Mouse (Mus musculus): ENCODE data around the gene Afap1l2. TPM values are rescaled to one million over a fixed set of nuclear protein-coding genes. Genes with fewer than 3 reads are reported as not detected.

Gene Afap1l2
- total and polyA plus RNA-seq, 2 experiments, result 0.55 to 0.77 TPM

DNA sequence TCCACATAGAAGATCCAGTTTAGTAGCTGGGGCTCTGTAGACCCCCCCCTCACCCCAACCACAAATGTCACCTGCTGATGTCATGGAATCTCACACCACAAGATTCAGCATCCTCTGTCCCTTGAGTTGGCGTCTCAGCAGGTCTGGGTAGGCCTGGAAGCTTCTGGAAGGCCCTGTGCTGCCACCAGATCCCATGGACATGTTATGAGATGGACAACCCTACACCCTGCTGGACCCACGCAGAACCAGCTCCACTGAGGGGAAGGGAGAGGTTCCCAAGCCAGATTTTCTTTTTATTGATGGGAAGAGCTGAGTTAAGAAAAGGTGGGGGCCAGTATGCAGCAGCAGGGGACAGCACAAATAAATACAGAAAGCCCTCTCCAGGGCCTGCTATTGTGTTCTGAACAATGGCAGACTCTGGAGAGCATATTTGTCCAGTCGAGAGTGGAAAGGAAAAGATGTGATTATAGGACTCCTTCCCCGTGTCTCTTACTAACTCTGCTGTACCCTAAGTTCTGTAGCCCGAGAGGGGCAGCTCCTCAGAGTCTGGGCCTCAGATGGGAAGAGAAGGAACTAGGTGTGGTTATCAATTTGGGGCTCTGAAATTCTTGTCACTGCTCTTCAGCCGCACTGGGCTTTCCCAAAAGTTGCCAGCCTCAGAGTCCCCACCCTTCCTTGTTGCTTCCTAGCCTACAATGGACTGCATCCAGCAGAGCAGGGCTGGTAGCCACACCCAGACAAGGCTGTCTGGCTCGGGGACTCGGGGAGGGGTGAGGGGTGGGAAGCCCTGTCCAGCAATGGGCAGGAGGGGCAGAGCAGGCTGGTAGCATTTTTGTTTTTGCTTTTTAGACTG is 20.5 kb upstream of the Afap1l2 start:
- Histone ChIP-seq H3K9ac (ENCODE audit: low read depth, low read length) (no peak overlapping the region), H3K79me2 (ENCODE audit: control insufficient read depth, insufficient read depth, low read length) (no peaks in the 10 kb centered on the region), H3K27ac (replicated peaks; ENCODE audit: insufficient read depth, low read depth, low read length) (no peak overlapping the region), H3K4me1 (ENCODE audit: control insufficient read depth, insufficient read depth, low read length) (no peaks in the 10 kb centered on the region), H3K27me3 (ENCODE audit: control insufficient read depth, insufficient read depth, low read length) (no peaks in the 10 kb centered on the region), H3K4me3 (ENCODE audit: insufficient read depth, low read depth, low read length) (no peak overlapping the region), H3K36me3 (ENCODE audit: control insufficient read depth, insufficient read depth, low read length) (no peaks in the 10 kb centered on the region)
- 60% methylated on average over 8 of the region's 8 CpGs for WGBS
- TF ChIP-seq CTCF (IDR thresholded peaks at IDR 0.05; ENCODE audit: low read depth, low read length), result no peak
- TF ChIP-seq POLR2A (IDR thresholded peaks at IDR 0.05; ENCODE audit: extremely low read depth, insufficient read depth, low read length), result no peak
- no peak for DNase-seq (ENCODE audit: extremely low read depth, low read depth, low spot score)

DNA sequence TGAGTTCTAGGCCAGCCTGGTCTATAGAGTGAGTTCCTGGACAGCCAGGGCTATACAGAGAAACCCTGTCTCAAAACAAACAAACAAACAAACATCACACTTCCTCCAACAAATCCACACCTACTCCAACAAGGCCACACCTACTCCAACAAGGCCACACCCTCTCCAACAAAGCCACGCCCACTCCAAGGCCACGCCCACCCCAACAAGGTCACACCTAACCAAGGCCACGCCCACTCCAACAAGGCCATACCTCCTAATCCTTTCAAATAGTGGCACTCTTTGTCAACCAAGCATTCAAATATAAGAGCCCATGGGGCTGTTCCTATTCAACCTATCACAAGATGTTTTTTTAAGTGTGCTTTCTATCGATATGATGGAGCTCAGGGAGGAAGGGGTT is 18.5 kb upstream of the Afap1l2 start:
- H3K79me2 ChIP-seq (ENCODE audit: control insufficient read depth, insufficient read depth, low read length), result no peaks in the 10 kb centered on the region
- WGBS, result 68% methylated on average over 4 of the region's 4 CpGs
- no peaks in the 10 kb centered on the region for H3K4me1 ChIP-seq (ENCODE audit: control insufficient read depth, insufficient read depth, low read length)
- no peak overlapping the region for H3K27ac ChIP-seq (replicated peaks; ENCODE audit: insufficient read depth, low read depth, low read length)
- H3K27me3 ChIP-seq (ENCODE audit: control insufficient read depth, insufficient read depth, low read length), result no peaks in the 10 kb centered on the region
- no peak overlapping the region for H3K4me3 ChIP-seq (ENCODE audit: insufficient read depth, low read depth, low read length)
- no peak overlapping the region for H3K9ac ChIP-seq (ENCODE audit: low read depth, low read length)
- no peak for DNase-seq (ENCODE audit: extremely low read depth, low read depth, low spot score)
- H3K36me3 ChIP-seq (ENCODE audit: control insufficient read depth, insufficient read depth, low read length), result no peaks in the 10 kb centered on the region
- TF ChIP-seq CTCF (IDR thresholded peaks at IDR 0.05; ENCODE audit: low read depth, low read length) (no peak), POLR2A (IDR thresholded peaks at IDR 0.05; ENCODE audit: extremely low read depth, insufficient read depth, low read length) (no peak)

DNA sequence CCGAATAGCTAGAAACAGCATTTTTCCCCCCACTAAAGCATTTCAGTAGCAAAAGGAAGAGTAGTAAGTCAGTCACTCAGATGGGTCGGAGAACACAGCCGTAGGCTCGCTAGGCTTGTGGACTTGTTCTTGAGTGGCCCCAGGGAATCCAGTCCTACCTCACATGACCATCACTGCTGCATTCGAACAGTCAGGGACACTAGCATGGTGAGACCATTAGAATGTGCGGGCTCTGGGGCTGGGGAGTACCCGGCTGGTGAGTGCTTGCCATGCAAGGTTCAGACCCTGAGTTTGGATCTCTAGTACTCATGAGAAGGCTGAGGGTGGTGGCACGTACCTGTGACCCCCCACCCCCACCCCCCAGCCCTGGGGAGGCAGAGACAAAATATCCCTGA is 9.8 kb upstream of the Afap1l2 start:
- H3K4me1 ChIP-seq (ENCODE audit: control insufficient read depth, insufficient read depth, low read length), result no peaks in the 10 kb centered on the region
- H3K79me2 ChIP-seq (ENCODE audit: control insufficient read depth, insufficient read depth, low read length), result no peaks in the 10 kb centered on the region
- no peak for TF ChIP-seq CTCF (IDR thresholded peaks at IDR 0.05; ENCODE audit: low read depth, low read length)
- TF ChIP-seq POLR2A (IDR thresholded peaks at IDR 0.05; ENCODE audit: extremely low read depth, insufficient read depth, low read length), result no peak
- DNase-seq (ENCODE audit: extremely low read depth, low read depth, low spot score), result no peak
- no peak overlapping the region for H3K4me3 ChIP-seq (ENCODE audit: insufficient read depth, low read depth, low read length)
- no peak overlapping the region for H3K27ac ChIP-seq (replicated peaks; ENCODE audit: insufficient read depth, low read depth, low read length)
- no peaks in the 10 kb centered on the region for H3K36me3 ChIP-seq (ENCODE audit: control insufficient read depth, insufficient read depth, low read length)
- WGBS, result 79% methylated on average over 8 of the region's 8 CpGs
- H3K27me3 ChIP-seq (ENCODE audit: control insufficient read depth, insufficient read depth, low read length), result no peaks in the 10 kb centered on the region
- H3K9ac ChIP-seq (ENCODE audit: low read depth, low read length), result no peak overlapping the region

DNA sequence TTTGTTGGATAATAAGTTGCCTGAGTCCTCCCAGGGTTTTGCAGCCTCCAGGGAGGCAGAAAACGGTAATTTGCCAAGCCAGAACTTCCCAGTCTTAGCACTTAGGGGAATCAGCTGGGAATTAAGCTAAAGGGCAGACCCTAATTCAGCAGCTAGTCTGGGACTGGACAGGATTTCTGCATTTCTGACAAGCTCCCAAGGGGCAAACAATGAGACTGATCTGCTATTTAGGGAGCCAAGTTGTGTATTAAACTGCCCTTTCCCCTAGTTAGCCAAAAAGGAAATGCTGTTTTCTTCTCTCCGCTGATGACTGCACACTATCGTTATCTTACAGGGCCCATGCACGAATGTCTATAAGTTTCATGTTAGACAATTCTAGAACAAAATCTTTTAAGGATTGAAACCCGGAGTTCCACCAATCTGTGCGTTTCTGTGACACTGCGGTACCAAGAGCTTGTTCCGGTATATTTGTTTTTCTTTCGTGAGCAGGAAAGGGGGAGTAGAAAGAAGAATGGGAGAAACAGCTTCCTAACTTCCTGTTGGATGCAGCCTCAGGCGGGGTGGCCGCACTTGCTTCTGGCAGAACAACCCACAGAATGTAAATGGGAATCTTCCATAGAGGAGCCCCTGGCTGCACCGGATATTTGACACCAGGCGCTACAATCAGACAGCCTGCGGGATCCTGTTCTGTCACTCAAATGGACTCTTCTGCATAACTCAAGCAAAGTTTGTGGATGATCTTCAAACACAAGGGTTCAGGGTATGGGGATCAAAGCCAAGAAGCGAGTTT is 9.2 kb upstream of the Afap1l2 start:
- WGBS, result 39% methylated on average over 15 of the region's 15 CpGs
- TF ChIP-seq CTCF (IDR thresholded peaks at IDR 0.05; ENCODE audit: low read depth, low read length) (no peak), POLR2A (IDR thresholded peaks at IDR 0.05; ENCODE audit: extremely low read depth, insufficient read depth, low read length) (no peak)
- no peaks in the 10 kb centered on the region for H3K4me1 ChIP-seq (ENCODE audit: control insufficient read depth, insufficient read depth, low read length)
- H3K36me3 ChIP-seq (ENCODE audit: control insufficient read depth, insufficient read depth, low read length), result no peaks in the 10 kb centered on the region
- no peaks in the 10 kb centered on the region for H3K79me2 ChIP-seq (ENCODE audit: control insufficient read depth, insufficient read depth, low read length)
- DNase-seq (ENCODE audit: extremely low read depth, low read depth, low spot score), result no peak
- H3K27me3 ChIP-seq (ENCODE audit: control insufficient read depth, insufficient read depth, low read length), result no peaks in the 10 kb centered on the region
- no peak overlapping the region for H3K27ac ChIP-seq (replicated peaks; ENCODE audit: insufficient read depth, low read depth, low read length)
- no peak overlapping the region for H3K9ac ChIP-seq (ENCODE audit: low read depth, low read length)
- H3K4me3 ChIP-seq (ENCODE audit: insufficient read depth, low read depth, low read length), result no peak overlapping the region

DNA sequence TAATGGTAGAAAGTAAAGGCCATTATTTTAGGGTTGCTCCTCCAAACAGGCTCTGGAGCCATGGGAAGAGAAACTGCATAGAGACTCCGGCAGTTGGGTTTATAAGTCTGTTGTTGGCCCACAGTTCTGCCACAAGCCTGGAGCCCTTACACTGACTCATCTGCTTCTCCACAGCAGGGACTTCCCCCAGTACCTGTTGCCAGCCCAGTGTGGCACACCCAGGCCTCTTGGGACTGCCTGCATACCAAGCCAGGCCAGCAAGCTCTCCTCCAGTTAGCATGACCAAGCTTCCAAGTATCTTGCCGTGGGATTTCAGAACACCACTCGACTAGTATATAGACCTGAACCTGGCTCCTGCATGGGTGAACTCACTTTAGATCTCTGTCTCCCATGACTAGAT is 6.8 kb upstream of the Afap1l2 start:
- Histone ChIP-seq H3K9ac (ENCODE audit: low read depth, low read length) (no peak overlapping the region), H3K79me2 (ENCODE audit: control insufficient read depth, insufficient read depth, low read length) (no peaks in the 10 kb centered on the region), H3K36me3 (ENCODE audit: control insufficient read depth, insufficient read depth, low read length) (no peaks in the 10 kb centered on the region), H3K27me3 (ENCODE audit: control insufficient read depth, insufficient read depth, low read length) (no peaks in the 10 kb centered on the region), H3K4me3 (ENCODE audit: insufficient read depth, low read depth, low read length) (no peak overlapping the region), H3K4me1 (ENCODE audit: control insufficient read depth, insufficient read depth, low read length) (no peaks in the 10 kb centered on the region), H3K27ac (replicated peaks; ENCODE audit: insufficient read depth, low read depth, low read length) (no peak overlapping the region)
- no peak for DNase-seq (ENCODE audit: extremely low read depth, low read depth, low spot score)
- TF ChIP-seq CTCF (IDR thresholded peaks at IDR 0.05; ENCODE audit: low read depth, low read length) (no peak), POLR2A (IDR thresholded peaks at IDR 0.05; ENCODE audit: extremely low read depth, insufficient read depth, low read length) (no peak)
- WGBS, result 82% methylated on average over 3 of the region's 3 CpGs
